Mouse (Mus musculus) spleen, embryonic (tissue): ENCODE results near the gene Wwtr1.

Experiments
- CTCF ChIA-PET: fragments of 350-600 bp; sonication (Branson Sonifier 250); formaldehyde crosslinking; loops from one replicate; lab custom pipeline; 2022; lab: Charles Lee

Wwtr1 gene

DNA sequence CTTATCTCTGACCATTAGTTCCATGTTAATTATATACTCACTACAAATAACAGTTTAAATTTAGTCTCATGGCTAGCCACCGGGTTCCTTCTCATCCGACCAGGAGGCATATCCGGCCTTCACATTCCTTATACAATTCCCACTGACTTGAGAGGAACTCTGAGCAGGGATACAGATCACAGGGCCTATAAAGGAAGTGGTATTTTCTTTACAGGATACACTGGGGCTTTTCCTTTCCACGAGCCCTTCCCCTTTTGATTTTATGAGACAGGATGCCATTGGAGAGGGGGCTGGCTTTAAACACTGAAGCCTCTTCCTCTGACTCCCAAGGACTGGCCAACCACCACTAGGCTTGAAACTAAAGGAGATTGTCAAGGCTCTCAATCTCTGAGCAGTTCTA lies 59.6 kb downstream of the Wwtr1 start:
- CTCF ChIA-PET = no interaction called here

- CTCF ChIA-PET = no interaction called here
These were observed 60.7 kb downstream of the Wwtr1 start for GRCm38 (mm10) chr3:57515044-57515443.

DNA sequence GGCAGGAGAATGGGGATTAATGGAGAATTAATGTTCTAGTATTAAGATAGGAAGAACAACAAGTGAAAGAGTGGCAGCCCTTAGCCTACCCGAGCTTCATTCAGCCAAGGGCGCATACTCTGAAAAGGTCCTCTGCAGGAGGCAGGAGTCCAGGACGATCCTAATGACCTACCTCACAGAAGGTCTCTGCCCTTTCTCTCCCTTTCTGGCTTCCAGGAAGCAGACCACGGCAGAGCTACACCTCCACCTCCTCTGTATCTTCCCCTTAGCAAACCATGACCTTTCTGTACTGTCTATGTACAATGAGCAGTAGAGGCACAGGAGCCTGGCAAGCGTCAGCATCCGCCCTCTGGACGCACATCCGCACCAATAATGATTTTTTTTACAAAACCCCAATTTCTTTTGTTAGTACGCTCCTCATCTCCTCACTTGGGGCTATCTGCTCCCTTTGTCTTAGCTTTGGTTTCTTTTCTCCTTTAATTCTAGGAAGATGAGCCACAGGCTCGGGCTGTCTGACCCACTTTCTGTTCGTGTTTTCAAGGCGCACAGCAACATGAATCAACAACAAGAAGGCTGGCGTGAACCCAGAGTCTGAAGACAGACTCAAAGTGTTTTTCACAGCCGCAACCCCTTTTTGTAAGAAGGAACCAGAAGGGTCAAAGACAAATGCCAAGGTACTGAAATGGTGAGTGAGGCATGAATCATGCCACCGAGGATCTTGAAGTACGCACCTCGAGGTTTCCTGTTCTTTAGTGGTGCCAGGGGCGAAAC lies 63.7 kb downstream of the Wwtr1 start:
- CTCF ChIA-PET = no interaction called here

- CTCF ChIA-PET = no interaction called here
These were observed 65.6 kb downstream of the Wwtr1 start for GRCm38 (mm10) chr3:57509945-57510675.

DNA sequence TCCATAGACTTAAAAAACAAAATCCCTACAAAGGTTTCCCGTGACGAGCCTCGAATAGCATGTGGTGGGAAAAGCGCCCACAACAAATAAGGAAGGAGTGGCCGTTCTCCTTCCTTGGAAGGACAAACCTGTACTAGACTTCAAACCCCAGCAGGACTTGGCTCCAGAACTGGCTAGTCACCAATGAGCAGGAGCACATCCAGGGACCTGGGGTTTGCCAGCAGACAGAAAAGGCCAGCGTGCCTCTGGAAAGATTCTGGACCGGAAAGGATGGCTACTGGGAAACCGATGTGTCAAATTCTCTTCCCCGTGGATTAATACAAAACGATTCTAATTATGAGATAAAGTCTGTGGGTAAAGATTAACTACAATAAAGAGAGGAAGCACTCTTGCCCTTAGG lies 69.7 kb downstream of the Wwtr1 start:
- CTCF ChIA-PET = no interaction called here

- CTCF ChIA-PET = no interaction called here
These were observed 71.0 kb downstream of the Wwtr1 start for GRCm38 (mm10) chr3:57504756-57505155.

DNA sequence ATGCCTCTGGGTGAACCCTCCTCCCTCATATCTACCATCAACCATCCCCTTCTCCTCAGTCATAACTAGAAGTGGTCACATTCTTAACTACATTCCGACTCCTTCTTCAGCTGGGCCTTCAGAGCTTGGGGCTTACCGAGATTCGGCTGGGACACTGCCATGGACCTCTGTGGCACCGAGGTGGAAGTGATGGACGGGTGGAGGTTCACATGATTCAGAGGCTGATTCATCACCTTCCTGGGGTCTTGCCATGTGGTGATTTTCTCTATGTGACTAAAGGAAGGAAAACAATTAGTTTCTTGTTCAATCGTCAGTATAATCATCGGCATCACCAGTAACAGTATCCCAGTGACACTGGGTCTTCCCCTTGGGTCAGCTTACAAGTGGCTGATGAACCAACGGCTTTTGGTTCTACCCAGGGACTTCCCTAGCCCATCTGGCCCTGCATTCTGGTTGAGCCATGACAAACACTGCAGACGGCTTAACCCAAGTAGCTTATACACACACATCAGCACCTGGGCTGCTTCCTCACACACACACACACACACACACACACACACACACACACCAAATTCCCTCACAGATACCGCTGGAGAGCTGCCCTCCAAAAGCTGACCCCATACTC lies 74.0 kb downstream of the Wwtr1 start:
- CTCF ChIA-PET = no interaction called here

DNA sequence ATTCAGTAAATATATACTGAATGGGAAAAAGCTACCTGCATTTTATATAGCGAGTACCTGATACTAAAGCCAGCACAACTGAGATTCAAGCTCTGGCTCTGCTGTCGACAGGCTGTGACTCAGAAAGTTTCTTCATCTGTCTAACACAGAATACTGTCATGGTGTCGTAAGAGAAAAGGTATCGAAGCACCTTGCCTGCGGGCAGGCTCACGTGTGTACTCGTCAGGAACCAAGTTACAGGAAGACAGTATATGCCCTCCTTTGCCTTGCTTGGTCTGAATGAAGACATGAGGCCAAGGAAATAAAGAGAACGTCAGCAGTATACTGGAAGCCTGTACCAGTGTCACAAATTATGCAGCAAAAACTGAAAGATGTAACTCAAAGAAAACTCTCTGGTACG lies 74.9 kb downstream of the Wwtr1 start:
- CTCF ChIA-PET = no interaction called here

DNA sequence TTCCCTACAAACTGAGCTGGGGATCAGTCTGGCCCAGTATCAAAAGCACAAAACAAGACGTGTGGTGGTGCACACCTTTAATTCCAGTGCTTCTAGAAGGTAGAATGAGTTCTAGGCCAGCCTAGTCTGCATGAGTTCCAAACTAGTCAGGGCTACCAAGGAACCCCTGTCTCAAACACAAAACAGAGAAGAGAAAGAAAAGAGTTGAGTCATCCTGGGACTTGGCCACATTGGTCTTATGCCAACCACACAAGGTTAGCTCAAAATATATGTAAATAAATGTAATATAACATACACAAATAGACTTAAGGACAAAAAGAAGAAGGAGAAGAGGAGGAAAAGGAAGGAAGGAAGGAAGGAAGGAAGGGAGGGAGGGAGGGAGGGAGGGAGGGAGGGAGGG lies 77.9 kb downstream of the Wwtr1 start:
- CTCF ChIA-PET = no interaction called here

DNA sequence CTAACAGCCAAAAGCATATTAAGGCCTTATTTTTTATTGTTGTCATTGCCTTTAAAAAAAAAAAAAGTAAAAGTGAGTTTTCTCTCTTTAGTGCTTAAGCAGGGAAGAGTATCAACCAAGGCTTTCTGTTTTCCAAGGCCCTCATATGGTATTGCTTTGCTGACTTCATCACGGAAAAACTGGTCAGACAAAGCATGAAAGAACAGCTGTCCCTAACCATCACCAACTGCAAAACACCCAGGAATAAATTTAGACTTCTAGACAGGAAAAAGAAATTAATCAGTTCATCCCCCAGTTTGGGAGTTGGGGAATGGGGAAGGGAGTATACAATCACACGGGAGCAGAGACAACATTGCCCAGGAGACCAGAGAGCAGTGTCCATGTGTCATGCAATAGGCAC lies 79.3 kb downstream of the Wwtr1 start:
- CTCF ChIA-PET = no interaction called here

GRCm38 (mm10) chr3:57487455-57488153 lies 88.1 kb downstream of the Wwtr1 start:
- CTCF ChIA-PET = no interaction called here

GRCm38 (mm10) chr3:57486068-57486467 lies 89.6 kb downstream of the Wwtr1 start:
- CTCF ChIA-PET = no interaction called here

DNA sequence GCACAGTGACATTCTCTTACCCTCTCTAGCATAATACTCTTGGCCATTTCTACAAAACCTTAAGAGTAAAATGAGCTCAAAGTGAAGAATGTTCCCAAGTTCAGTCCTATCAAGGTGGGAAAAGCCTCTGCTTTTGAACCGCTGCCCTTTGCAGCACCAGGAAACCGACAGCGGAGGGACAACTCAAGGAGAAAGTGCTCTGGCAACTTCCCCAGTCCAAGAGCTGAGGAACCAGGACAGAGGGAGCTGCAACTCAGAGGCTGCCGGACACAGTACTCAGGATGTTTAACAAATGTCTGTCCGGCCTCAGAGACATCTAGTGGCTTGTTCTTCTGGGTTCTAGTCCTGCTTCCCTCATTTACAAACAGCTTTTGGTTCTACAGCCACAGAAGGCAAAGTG lies 93.7 kb downstream of the Wwtr1 start:
- CTCF ChIA-PET = no interaction called here

DNA sequence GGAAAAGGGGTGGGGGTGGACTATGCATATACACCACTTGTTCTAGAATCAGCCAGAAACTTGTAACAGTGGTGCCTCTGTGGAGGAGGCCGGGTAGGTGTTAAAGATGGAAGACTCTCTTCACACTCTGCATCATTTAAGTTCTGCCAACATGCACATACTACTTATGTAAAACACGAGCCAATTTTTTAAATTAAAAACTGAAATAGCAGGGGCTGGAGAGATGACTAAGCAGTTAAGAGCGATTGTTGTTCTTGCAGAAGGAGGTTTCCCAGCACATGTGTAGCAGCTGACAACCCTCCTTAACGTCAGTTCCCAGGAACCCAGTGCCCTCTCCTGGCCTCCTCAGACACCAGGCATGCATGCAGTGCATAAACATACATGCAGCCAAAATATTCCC lies 95.1 kb downstream of the Wwtr1 start:
- CTCF ChIA-PET = no interaction called here

GRCm38 (mm10) chr3:57474421-57474820 lies 101.3 kb downstream of the Wwtr1 start:
- CTCF ChIA-PET = no interaction called here

- CTCF ChIA-PET = no interaction called here
These were observed 103.3 kb downstream of the Wwtr1 start for GRCm38 (mm10) chr3:57472407-57472806.

DNA sequence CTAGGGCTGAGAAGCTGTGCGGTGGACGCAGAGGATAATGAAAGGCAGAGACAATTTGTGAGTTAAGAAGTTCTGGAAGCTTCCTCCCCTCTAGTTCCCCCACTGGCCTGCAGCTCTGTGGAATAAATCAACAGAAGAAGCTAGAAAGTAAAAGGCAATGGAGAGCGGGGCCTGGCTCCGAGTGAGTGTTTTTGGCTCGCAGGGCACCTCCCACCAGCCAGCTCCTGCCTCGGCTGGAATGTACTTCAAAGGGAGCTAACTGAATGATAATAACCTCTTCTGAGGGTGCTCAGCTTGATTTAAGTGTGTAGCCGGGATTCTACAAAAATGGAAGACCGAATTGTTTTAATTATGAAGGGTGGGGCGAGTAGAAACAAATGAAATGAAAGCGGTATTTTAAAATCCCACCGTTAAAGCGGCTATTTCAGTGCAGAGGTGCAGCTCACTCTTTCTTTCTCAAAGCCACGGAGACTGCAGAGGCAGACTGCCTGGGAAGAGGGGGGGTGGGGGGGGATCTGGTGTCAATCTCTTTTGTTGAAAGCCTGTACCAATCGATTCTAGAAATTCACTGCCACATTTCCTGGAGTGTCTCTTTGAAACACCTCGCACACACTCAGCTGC lies 104.6 kb downstream of the Wwtr1 start:
- CTCF ChIA-PET = no interaction called here

- CTCF ChIA-PET = no interaction called here
These were observed 105.4 kb downstream of the Wwtr1 start for GRCm38 (mm10) chr3:57470326-57470725.

GRCm38 (mm10) chr3:57469325-57469724 lies 106.4 kb downstream of the Wwtr1 start:
- CTCF ChIA-PET = no interaction called here

GRCm38 (mm10) chr3:57466289-57466688 lies 109.4 kb downstream of the Wwtr1 start:
- CTCF ChIA-PET = no interaction called here

DNA sequence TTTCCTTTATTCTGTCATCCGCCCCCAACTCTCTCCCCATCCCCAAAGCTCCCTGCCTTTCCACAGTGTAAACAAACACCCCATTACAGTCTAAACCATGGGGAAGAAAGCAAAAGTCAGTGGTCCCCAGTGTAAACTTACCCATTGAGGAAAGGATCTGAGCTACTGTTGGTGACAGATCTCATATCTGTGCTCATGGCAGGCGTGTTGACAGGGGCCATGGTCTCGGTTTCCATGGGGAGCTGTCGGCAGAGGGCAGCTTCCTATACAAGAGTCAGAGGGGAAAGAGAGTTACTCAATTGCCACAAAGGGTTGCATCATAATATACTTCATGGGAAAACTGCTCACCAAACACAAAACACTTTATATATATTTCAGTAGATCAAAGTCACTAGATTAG lies 112.4 kb downstream of the Wwtr1 start:
- CTCF ChIA-PET = no interaction called here

DNA sequence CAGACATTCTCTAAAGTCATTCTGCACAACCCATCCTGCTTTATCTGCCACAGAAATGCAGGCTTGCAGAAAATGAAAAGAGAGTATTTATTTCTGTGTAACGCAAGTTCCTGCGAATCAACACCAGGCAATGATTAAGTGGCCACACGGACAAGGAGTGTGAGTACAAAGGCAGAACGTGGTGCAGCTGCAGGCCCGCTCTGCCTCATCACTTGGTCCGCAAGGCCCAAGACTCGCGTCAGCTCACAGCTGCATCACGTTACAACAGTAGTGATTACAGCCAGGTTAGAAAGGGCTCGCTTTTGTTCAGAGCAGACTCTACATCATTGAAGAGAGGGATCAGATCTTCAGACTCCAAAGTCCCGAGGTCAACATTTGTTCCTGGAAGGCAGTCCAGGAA lies 117.1 kb downstream of the Wwtr1 start:
- CTCF ChIA-PET = no interaction called here
